Mouse (Mus musculus): ENCODE measurements at regions not wholly inside any gene's neighbourhood (a gene's known extent, or its start where the extent isn't known, plus 50 kb on each side); places are given as distances from the start of the nearest gene placed in this dataset.
A peak's percentile ranks its signal among the peaks of the same experiment; 100 is the strongest.

DNA sequence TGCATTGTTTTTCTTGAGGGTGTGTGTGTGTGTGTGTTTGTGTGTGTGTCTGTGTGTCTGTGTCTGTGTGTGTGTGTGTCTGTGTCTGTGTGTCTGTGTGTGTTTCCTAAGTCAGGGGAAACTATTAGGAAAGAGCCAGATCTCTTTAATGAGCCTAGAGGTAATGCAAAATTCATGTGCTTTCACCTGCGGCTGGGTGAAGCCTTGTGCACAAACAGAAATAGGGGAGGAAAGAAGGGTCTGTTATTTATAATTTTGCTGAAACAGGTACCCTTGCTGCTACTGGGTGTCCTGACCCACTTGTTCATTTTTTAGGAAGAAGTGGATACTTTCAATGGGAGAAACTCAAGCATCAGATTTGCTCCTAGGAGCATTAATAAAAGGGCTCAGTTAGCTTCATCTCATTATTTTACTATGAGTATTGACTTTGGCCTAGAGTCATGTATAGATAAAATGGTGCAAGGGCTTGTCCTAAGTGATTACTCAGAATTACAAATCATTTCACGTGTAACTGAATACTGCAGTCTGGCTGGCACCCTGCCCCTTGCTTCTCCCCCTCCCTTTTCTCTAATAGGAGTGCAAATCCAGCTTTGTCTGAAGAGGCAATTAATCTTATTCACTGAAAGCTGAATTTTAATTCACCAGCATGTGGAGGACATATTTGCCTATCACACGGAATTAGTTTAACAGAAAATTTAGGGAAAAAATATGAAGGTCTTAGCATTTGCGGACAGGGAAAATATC, 401.7 kb upstream of the Dph6 start:
- Histone ChIP-seq H3K9me3 (ENCODE audit: control insufficient read depth, low read length) (no peaks in the 10 kb centered on the region), H3K36me3 (ENCODE audit: control insufficient read depth, insufficient read depth, low read length) (no peaks in the 10 kb centered on the region), H3K9ac (ENCODE audit: low read length) (no peak overlapping the region), H3K27me3 (ENCODE audit: control insufficient read depth, insufficient read depth, low read length) (no peaks in the 10 kb centered on the region), H3K27ac (ENCODE audit: low read depth, low read length) (no peak overlapping the region), H3K4me3 (ENCODE audit: low read depth, low read length) (no peak overlapping the region), H3K4me2 (ENCODE audit: low read depth, low read length, severe bottlenecking) (no peak overlapping the region), H3K4me1 (replicated peaks; ENCODE audit: control insufficient read depth, insufficient read depth, low read length) (no peaks in the 10 kb centered on the region)
- ATAC-seq (replicated peaks; ENCODE audit: low FRiP score) (peak; percentile 69; the same call in 1 of the 2 replicates), DNase-seq (ENCODE audit: low spot score) (no peak)
- WGBS = 52% methylated on average over 4 of the region's 4 CpGs

GRCm38 (mm10) chr2:115057200-115057599, 402.4 kb upstream of the Dph6 start:
- Histone ChIP-seq H3K4me3 (ENCODE audit: low read depth, low read length) (no peak overlapping the region), H3K4me2 (ENCODE audit: low read depth, low read length, severe bottlenecking) (no peak overlapping the region), H3K4me1 (replicated peaks; ENCODE audit: control insufficient read depth, insufficient read depth, low read length) (no peaks in the 10 kb centered on the region), H3K9ac (ENCODE audit: low read length) (no peak overlapping the region), H3K27me3 (ENCODE audit: control insufficient read depth, insufficient read depth, low read length) (no peaks in the 10 kb centered on the region), H3K27ac (ENCODE audit: low read depth, low read length) (no peak overlapping the region), H3K36me3 (ENCODE audit: control insufficient read depth, insufficient read depth, low read length) (no peaks in the 10 kb centered on the region), H3K9me3 (ENCODE audit: control insufficient read depth, low read length) (no peaks in the 10 kb centered on the region)
- ATAC-seq (replicated peaks; ENCODE audit: low FRiP score) (no peak), DNase-seq (ENCODE audit: low spot score) (no peak)
- WGBS = 77% methylated on average over 2 of the region's 2 CpGs

GRCm38 (mm10) chr2:115067489-115068163, 412.9 kb upstream of the Dph6 start:
- no peak overlapping the region for H3K4me2 ChIP-seq (ENCODE audit: low read depth, low read length, severe bottlenecking)
- H3K4me3 ChIP-seq (ENCODE audit: low read depth, low read length) = no peak overlapping the region
- no peak for ATAC-seq (replicated peaks; ENCODE audit: low FRiP score)
- no peaks in the 10 kb centered on the region for H3K4me1 ChIP-seq (replicated peaks; ENCODE audit: control insufficient read depth, insufficient read depth, low read length)
- 86% methylated on average over 8 of the region's 8 CpGs for WGBS
- no peaks in the 10 kb centered on the region for H3K36me3 ChIP-seq (ENCODE audit: control insufficient read depth, insufficient read depth, low read length)
- no peaks in the 10 kb centered on the region for H3K27me3 ChIP-seq (ENCODE audit: control insufficient read depth, insufficient read depth, low read length)
- H3K27ac ChIP-seq (ENCODE audit: low read depth, low read length) = no peak overlapping the region
- no peak for DNase-seq (ENCODE audit: low spot score)
- H3K9me3 ChIP-seq (ENCODE audit: control insufficient read depth, low read length) = no peaks in the 10 kb centered on the region
- no peak overlapping the region for H3K9ac ChIP-seq (ENCODE audit: low read length)

GRCm38 (mm10) chr2:115069704-115070103, 414.9 kb upstream of the Dph6 start:
- no peaks in the 10 kb centered on the region for H3K36me3 ChIP-seq (ENCODE audit: control insufficient read depth, insufficient read depth, low read length)
- no peaks in the 10 kb centered on the region for H3K9me3 ChIP-seq (ENCODE audit: control insufficient read depth, low read length)
- ATAC-seq (replicated peaks; ENCODE audit: low FRiP score) = no peak
- H3K4me2 ChIP-seq (ENCODE audit: low read depth, low read length, severe bottlenecking) = no peak overlapping the region
- no peak overlapping the region for H3K27ac ChIP-seq (ENCODE audit: low read depth, low read length)
- H3K4me3 ChIP-seq (ENCODE audit: low read depth, low read length) = no peak overlapping the region
- WGBS = 78% methylated on average over 4 of the region's 4 CpGs
- no peak overlapping the region for H3K9ac ChIP-seq (ENCODE audit: low read length)
- no peaks in the 10 kb centered on the region for H3K4me1 ChIP-seq (replicated peaks; ENCODE audit: control insufficient read depth, insufficient read depth, low read length)
- no peaks in the 10 kb centered on the region for H3K27me3 ChIP-seq (ENCODE audit: control insufficient read depth, insufficient read depth, low read length)
- DNase-seq (ENCODE audit: low spot score) = no peak

GRCm38 (mm10) chr2:115070123-115070522, 415.4 kb upstream of the Dph6 start:
- Histone ChIP-seq H3K4me1 (replicated peaks; ENCODE audit: control insufficient read depth, insufficient read depth, low read length) (no peaks in the 10 kb centered on the region), H3K9ac (ENCODE audit: low read length) (no peak overlapping the region), H3K4me3 (ENCODE audit: low read depth, low read length) (no peak overlapping the region), H3K27me3 (ENCODE audit: control insufficient read depth, insufficient read depth, low read length) (no peaks in the 10 kb centered on the region), H3K4me2 (ENCODE audit: low read depth, low read length, severe bottlenecking) (no peak overlapping the region), H3K27ac (ENCODE audit: low read depth, low read length) (no peak overlapping the region), H3K9me3 (ENCODE audit: control insufficient read depth, low read length) (no peaks in the 10 kb centered on the region), H3K36me3 (ENCODE audit: control insufficient read depth, insufficient read depth, low read length) (no peaks in the 10 kb centered on the region)
- DNase-seq (ENCODE audit: low spot score) = no peak
- no peak for ATAC-seq (replicated peaks; ENCODE audit: low FRiP score)
- 61% methylated on average over 6 of the region's 6 CpGs for WGBS

DNA sequence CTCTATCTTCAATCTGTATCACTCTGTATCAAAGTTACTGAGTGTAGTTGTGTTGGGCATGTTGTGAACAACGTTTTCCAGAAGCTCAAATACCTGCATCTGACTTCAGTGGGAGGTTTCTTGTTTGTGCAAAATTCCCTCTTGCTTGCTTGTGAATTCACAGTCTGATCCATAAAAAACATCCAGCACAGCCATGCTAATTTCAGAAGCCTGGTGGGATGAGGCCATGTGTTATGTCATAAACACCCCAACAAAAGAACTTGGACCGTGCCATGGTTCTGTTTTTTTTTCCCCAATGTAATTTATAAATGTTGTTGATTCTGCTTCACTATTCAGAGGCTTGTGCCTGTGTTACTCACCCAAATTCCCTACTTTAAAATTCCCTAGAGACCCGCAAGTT, 415.9 kb upstream of the Dph6 start:
- Histone ChIP-seq H3K9me3 (ENCODE audit: control insufficient read depth, low read length) (no peaks in the 10 kb centered on the region), H3K4me2 (ENCODE audit: low read depth, low read length, severe bottlenecking) (no peak overlapping the region), H3K9ac (ENCODE audit: low read length) (no peak overlapping the region), H3K27me3 (ENCODE audit: control insufficient read depth, insufficient read depth, low read length) (no peaks in the 10 kb centered on the region), H3K36me3 (ENCODE audit: control insufficient read depth, insufficient read depth, low read length) (no peaks in the 10 kb centered on the region), H3K4me1 (replicated peaks; ENCODE audit: control insufficient read depth, insufficient read depth, low read length) (no peaks in the 10 kb centered on the region), H3K4me3 (ENCODE audit: low read depth, low read length) (no peak overlapping the region), H3K27ac (ENCODE audit: low read depth, low read length) (no peak overlapping the region)
- WGBS = 80% methylated on average over 3 of the region's 3 CpGs
- no peak for ATAC-seq (replicated peaks; ENCODE audit: low FRiP score)
- no peak for DNase-seq (ENCODE audit: low spot score)

- Histone ChIP-seq H3K4me1 (replicated peaks; ENCODE audit: control insufficient read depth, insufficient read depth, low read length) (no peaks in the 10 kb centered on the region), H3K4me2 (ENCODE audit: low read depth, low read length, severe bottlenecking) (no peak overlapping the region), H3K27me3 (ENCODE audit: control insufficient read depth, insufficient read depth, low read length) (no peaks in the 10 kb centered on the region), H3K36me3 (ENCODE audit: control insufficient read depth, insufficient read depth, low read length) (no peaks in the 10 kb centered on the region), H3K9me3 (ENCODE audit: control insufficient read depth, low read length) (no peaks in the 10 kb centered on the region), H3K4me3 (ENCODE audit: low read depth, low read length) (no peak overlapping the region), H3K27ac (ENCODE audit: low read depth, low read length) (no peak overlapping the region), H3K9ac (ENCODE audit: low read length) (no peak overlapping the region)
- WGBS = 86% methylated on average over 11 of the region's 11 CpGs
- DNase-seq (ENCODE audit: low spot score) = no peak
- no peak for ATAC-seq (replicated peaks; ENCODE audit: low FRiP score)
These were observed 427.0 kb upstream of the Dph6 start for GRCm38 (mm10) chr2:115081563-115082291.

DNA sequence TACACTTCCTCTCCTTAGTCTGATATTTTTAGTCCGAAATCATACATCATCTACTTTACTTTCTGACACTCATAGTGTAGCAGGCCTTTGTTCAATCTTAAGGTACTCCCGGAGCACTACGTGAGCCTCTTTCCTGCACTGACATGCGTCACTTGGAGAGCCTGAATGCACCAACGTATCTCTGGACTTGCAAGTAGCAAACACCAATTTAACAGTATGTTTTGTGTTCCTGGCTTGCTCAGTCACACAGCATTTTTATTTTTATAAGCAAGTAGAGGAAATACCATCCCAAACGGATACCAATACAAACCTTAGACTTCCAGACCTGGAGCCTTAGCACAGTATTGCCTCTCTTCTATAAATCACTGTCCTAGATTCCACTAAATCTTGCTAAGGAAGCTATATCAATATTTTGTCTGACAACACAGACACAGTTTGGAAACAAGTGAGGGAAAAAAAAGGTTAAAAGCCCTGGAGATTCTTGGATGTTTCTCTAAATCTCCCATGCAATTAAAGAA, 427.6 kb upstream of the Dph6 start:
- Histone ChIP-seq H3K9me3 (ENCODE audit: control insufficient read depth, low read length) (no peaks in the 10 kb centered on the region), H3K4me2 (ENCODE audit: low read depth, low read length, severe bottlenecking) (no peak overlapping the region), H3K27ac (ENCODE audit: low read depth, low read length) (no peak overlapping the region), H3K4me3 (ENCODE audit: low read depth, low read length) (no peak overlapping the region), H3K27me3 (ENCODE audit: control insufficient read depth, insufficient read depth, low read length) (no peaks in the 10 kb centered on the region), H3K9ac (ENCODE audit: low read length) (no peak overlapping the region), H3K4me1 (replicated peaks; ENCODE audit: control insufficient read depth, insufficient read depth, low read length) (no peaks in the 10 kb centered on the region), H3K36me3 (ENCODE audit: control insufficient read depth, insufficient read depth, low read length) (no peaks in the 10 kb centered on the region)
- ATAC-seq (replicated peaks; ENCODE audit: low FRiP score) (no peak), DNase-seq (ENCODE audit: low spot score) (no peak)
- WGBS = 84% methylated on average over 6 of the region's 6 CpGs
